Mouse (Mus musculus) layer of hippocampus, adult 2 months (tissue): ENCODE results near the gene Utf1. TPM values are rescaled to one million over a fixed set of nuclear protein-coding genes. Genes with fewer than 3 reads are reported as not detected.
A peak's percentile ranks its signal among the peaks of the same experiment; 100 is the strongest.

ENCODE experiments used
- DNase-seq, 2 experiments: peaks; one replicate each; pipeline ENCODE4 v3.0.0; 2022; ENCODE audit warnings: low spot score in 2 of 2
- H3K27ac ChIP-seq: fragments of 200-600 bp; 2 replicates; pipeline ENCODE4 v1.8.1; 2022
- H3K4me3 ChIP-seq: fragments of 200-600 bp; 2 replicates; pipeline ENCODE4 v1.8.1; 2022; ENCODE audit warnings: mild to moderate bottlenecking
- CTCF ChIP-seq: fragments of 200-600 bp; conservative IDR thresholded peaks from 2 replicates; pipeline ENCODE4 v1.8.1; 2022; ENCODE audit warnings: antibody characterized with exemption, mild to moderate bottlenecking, moderate library complexity
- microRNA-seq, 2 experiments: library from miRNA; unstranded; fragments of <30 nt; microRNA quantifications; one replicate each; pipeline ENCODE4 v1.2.0; 2021
- total RNA-seq, 2 experiments: library from RNA; stranded (reverse); gene quantifications; 2 replicates each; pipeline ENCODE4 v1.2.3; 2021

The Utf1 gene
- total RNA-seq, 2 experiments from 2014 or later: not detected

DNA sequence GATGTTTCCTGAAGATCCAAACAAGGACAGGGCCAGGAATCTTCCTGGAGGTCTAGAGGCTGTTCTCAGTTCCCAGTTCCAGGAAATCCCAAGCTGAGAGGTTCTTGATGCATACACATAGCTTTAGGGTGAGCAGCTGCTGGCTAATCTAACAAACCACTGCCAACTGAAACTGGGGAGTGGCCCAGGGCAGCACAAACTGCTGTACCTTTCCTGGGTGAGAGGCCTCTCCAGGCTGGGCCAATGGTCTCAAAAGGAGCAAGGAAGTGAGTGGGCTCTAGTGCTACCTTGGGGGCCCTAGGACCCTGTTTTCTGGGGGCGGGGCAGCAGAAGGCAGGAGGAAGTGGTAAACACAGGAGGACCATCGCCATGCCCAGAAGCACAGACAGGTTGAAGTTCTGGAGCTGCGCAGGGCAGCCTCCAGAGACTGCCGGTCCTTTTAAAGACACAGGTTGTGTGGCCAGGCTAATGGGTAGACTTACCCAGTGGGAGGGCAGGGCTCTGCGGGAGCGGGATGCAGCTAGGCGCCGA, 47.3 kb downstream of the Utf1 start:
- Histone ChIP-seq H3K27ac (no peak overlapping the region), H3K4me3 (no peak overlapping the region)
- TF ChIP-seq CTCF: no peak
- DNase-seq: no peak

DNA sequence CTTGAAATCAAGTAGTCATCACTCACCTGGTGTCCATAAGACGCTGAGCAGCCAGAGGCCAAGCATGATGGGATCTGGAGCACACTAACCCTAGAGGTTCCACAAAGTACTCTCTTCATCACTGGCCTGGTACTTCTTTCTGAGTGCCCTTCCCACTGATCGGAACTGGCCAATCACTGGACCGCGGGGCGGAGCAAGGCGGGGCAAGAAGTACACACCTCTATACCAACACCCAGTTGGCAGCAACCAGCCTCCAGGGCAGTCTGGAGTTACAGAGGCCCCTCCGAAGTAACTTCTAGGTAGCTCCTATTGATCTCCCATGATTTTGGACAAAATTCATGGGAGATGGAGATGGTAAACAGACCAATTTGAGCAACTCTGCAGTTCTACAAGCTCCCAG, 48.8 kb downstream of the Utf1 start, which contains the start of gene Adam8:
Gene Adam8, minus strand, starts transcription at position 157 of the 400 bp plus-strand sequence.
- Histone ChIP-seq H3K4me3 (no peak within 1 kb of the TSS), H3K27ac (no peak within 1 kb of the TSS)
- no peak for DNase-seq
- no peak for TF ChIP-seq CTCF

DNA sequence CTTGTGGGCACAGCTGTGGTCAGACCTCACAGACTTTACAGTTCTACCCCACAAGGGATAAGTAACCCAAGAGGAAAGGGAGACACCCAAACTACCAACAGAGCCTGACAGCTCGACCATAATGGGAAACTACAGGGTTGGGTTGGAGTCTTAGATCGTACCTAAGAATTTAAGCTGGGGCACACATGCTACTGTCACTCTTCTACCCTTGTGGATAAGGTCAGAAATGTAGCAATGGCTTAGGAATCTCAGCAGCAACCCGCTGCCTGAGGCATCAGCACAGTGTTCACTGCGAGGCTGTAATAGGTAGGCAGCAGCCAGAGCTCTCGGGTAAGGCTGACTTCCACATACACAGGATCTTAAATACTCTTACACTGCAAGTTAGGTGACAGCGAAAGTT, 49.9 kb downstream of the Utf1 start:
- Histone ChIP-seq H3K4me3 (no peak overlapping the region), H3K27ac (no peak overlapping the region)
- no peak for DNase-seq
- TF ChIP-seq CTCF: no peak

DNA sequence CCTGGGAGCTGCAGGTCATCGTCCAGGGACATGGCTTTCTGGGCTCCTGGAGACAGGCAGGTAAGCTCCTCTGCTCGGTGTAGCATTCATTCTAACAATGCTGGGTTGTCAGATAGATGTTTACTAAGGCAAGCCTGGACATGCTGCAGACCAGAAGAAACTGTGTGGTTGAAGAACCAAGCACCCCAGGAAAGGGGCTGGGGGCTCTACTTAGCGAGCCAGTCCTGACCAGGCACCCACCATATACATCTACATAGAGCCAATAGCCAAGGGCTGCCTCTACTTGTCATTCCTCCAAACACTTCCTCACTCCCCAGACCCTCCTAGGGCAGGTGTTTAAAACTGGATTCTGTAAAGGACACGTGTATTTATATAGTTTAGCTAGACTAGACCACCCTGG, 50.6 kb downstream of the Utf1 start:
- no peak overlapping the region for H3K4me3 ChIP-seq
- no peak for DNase-seq
- H3K27ac ChIP-seq: peak overlapping the region; percentile 76
- no peak for TF ChIP-seq CTCF

DNA sequence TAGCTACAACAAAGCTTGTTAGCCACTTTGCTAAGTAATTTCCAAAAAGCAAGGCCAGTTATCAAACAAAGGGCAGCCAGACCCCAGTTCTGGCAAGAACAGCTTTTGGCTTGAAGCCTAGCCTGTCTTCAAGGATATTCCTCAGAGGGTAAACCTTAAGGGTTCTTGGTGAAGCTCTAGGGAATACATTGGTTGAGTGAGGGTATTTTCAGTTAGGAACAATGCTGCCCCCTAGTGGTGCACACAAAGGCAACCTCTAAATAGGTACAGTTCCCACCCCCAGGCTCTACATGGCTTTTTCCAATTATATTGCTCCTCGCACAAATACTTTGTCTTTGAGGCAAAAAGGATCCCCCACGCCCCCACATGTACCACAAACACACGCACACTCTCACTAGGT, 51.1 kb downstream of the Utf1 start:
- Histone ChIP-seq H3K27ac (peak overlapping the region; percentile 76), H3K4me3 (no peak overlapping the region)
- DNase-seq: peak; percentile 74 to 77
- TF ChIP-seq CTCF: peak; percentile 97

Small RNA genes within 50 kb of the gene (microRNA-seq; reads per million reads assigned to microRNA genes)
- gene Mir202 (0.96 to 1.3 reads per million in 2 experiments), gene Mir7062 (0.64 to 1.1 reads per million in 2 experiments), gene mmu-mir-7686 (0 reads per million in 2 experiments)

Other genes with a start within 250 kb of the Utf1 start
- gene Adgra1, start 109.6 kb upstream of the Utf1 start, total RNA-seq: 10 to 100 TPM; 45.8 to 48.8 TPM
- 10 to 100 TPM; 80.3 to 87.0 TPM for gene Kndc1, start 49.1 kb upstream of the Utf1 start, total RNA-seq
- 1 to 10 TPM; 1.3 to 1.5 TPM for gene 6430531B16Rik, start 35.0 kb downstream of the Utf1 start, total RNA-seq
- 1 to 10 TPM; 3.4 to 6.0 TPM for gene Adam8, start 48.8 kb downstream of the Utf1 start, total RNA-seq
- gene Zfp511, start 92.6 kb downstream of the Utf1 start, total RNA-seq: 10 to 100 TPM; 24.8 to 28.7 TPM
- 10 to 100 TPM; 39.9 to 40.6 TPM for gene Tubgcp2, start 92.9 kb downstream of the Utf1 start, total RNA-seq
- gene Msx3, start 105.3 kb downstream of the Utf1 start, total RNA-seq: under 1 TPM in 1 of 2 experiments, not detected in 1; 0.15 TPM
- gene Caly, start 138.8 kb downstream of the Utf1 start, total RNA-seq: 100 to 1,000 TPM; 255 to 267 TPM
- gene Prap1, start 149.6 kb downstream of the Utf1 start, total RNA-seq: not detected
- gene Fuom, start 158.7 kb downstream of the Utf1 start, total RNA-seq: 10 to 100 TPM; 46.6 to 48.5 TPM
- 1 to 10 TPM; 4.6 to 6.5 TPM for gene Paox, start 172.0 kb downstream of the Utf1 start, total RNA-seq
- gene Echs1, start 172.7 kb downstream of the Utf1 start, total RNA-seq: 10 to 100 TPM; 60.0 to 63.2 TPM
- gene Mtg1, start 193.8 kb downstream of the Utf1 start, total RNA-seq: 10 to 100 TPM; 27.8 to 27.9 TPM
- 100 to 1,000 TPM; 177 to 178 TPM for gene Sprn, start 211.1 kb downstream of the Utf1 start, total RNA-seq
- not detected for gene Olfr522, start 221.0 kb downstream of the Utf1 start, total RNA-seq
- gene Olfr523, start 229.4 kb downstream of the Utf1 start, total RNA-seq: under 1 TPM; 0.10 to 0.20 TPM